Mouse (Mus musculus) thymus, adult 2 months (tissue): ENCODE results near the gene Pkn1. TPM values are rescaled to one million over a fixed set of nuclear protein-coding genes. Genes with fewer than 3 reads are reported as not detected.

Experiments used
- DNase-seq: peaks from one replicate; pipeline ENCODE4 v3.0.0; 2021
- H3K27ac ChIP-seq: fragments of 200-500 bp; 2 replicates; pipeline ENCODE4 v1.5.1; 2012; ENCODE audit warnings: low read length, control low read depth; ENCODE audit not compliant: control insufficient read depth, insufficient read depth
- H3K27me3 ChIP-seq: fragments of 200-500 bp; 2 replicates; pipeline ENCODE4 v1.6.1; 2012; ENCODE audit warnings: mild to moderate bottlenecking, low read length, moderate library complexity, mixed read lengths; ENCODE audit not compliant: control insufficient read depth, insufficient read depth
- H3K36me3 ChIP-seq: fragments of 200-500 bp; 2 replicates; pipeline ENCODE4 v1.6.1; 2012; ENCODE audit warnings: mild to moderate bottlenecking, low read length, moderate library complexity; ENCODE audit not compliant: control insufficient read depth, insufficient read depth
- H3K4me1 ChIP-seq: fragments of 200-500 bp; replicated peaks from 2 replicates; pipeline ENCODE4 v1.6.1; 2012; ENCODE audit warnings: low read length; ENCODE audit not compliant: control insufficient read depth, insufficient read depth
- H3K4me3 ChIP-seq: fragments of 200-500 bp; 2 replicates; pipeline ENCODE4 v1.5.1; 2012; ENCODE audit warnings: mild to moderate bottlenecking, low read length, control low read depth, moderate library complexity; ENCODE audit not compliant: control insufficient read depth, insufficient read depth
- CTCF ChIP-seq: fragments of 200-500 bp; IDR thresholded peaks from 2 replicates; pipeline ENCODE4 v1.5.1; 2012; ENCODE audit warnings: mild to moderate bottlenecking, control low read depth, low read length, moderate library complexity, borderline replicate concordance; ENCODE audit not compliant: control insufficient read depth, poor library complexity, insufficient read depth; ENCODE audit errors: extremely low read depth
- POLR2A ChIP-seq: fragments of 200-500 bp; IDR thresholded peaks from 2 replicates; pipeline ENCODE4 v1.6.1; 2012; ENCODE audit warnings: mild to moderate bottlenecking, low read length, control low read depth, moderate library complexity; ENCODE audit not compliant: control insufficient read depth, poor library complexity, insufficient read depth; ENCODE audit errors: extremely low read depth
- whole genome bisulfite sequencing: fragments of 180-500 bp; shearing (Covaris S2); methylation state at CpG from one replicate; pipeline ENCODE4 v1.1.7; 2018; 5-methylcytosine and 5-hydroxymethylcytosine counted together
- polyA plus RNA-seq: library from polyadenylated mRNA; depleted of rRNA; stranded (reverse); fragments of >200 nt; gene quantifications from 2 replicates; pipeline ENCODE4 v1.2.3, GENCODE M21; 2012

Pkn1 gene
- polyA plus RNA-seq, 1 experiment: 324 TPM

GRCm38 (mm10) chr8:83724697-83725482 is 25.9 kb upstream of the Pkn1 start:
- peak; percentile 85 for DNase-seq
- H3K36me3 ChIP-seq: peaks cover 90% of the 10 kb centered on the region
- WGBS: 43% methylated on average over 15 of the region's 15 CpGs

GRCm38 (mm10) chr8:83723447-83724083 is 24.6 kb upstream of the Pkn1 start:
- H3K4me1 ChIP-seq: no peaks in the 10 kb centered on the region
- no peaks in the 10 kb centered on the region for H3K27me3 ChIP-seq
- WGBS: 88% methylated on average over 11 of the region's 11 CpGs
- peaks cover 86% of the 10 kb centered on the region for H3K36me3 ChIP-seq
- H3K27ac ChIP-seq: no peak overlapping the region
- TF ChIP-seq POLR2A (no peak), CTCF (no peak)
- DNase-seq: no peak
- no peak overlapping the region for H3K4me3 ChIP-seq

More at GRCm38 (mm10) chr8:83724697-83725482, 25.9 kb upstream of the Pkn1 start:
- H3K27ac ChIP-seq: no peak overlapping the region
- H3K4me3 ChIP-seq: no peak overlapping the region
- no peaks in the 10 kb centered on the region for H3K27me3 ChIP-seq
- H3K4me1 ChIP-seq: no peaks in the 10 kb centered on the region
- peak; percentile 93 for TF ChIP-seq CTCF
- no peak for TF ChIP-seq POLR2A

- H3K36me3 ChIP-seq: peaks cover 77% of the 10 kb centered on the region
- DNase-seq: no peak
- no peak for TF ChIP-seq CTCF
- TF ChIP-seq POLR2A: no peak
- WGBS: 96% methylated on average over 12 of the region's 12 CpGs
- H3K27me3 ChIP-seq: no peaks in the 10 kb centered on the region
- H3K27ac ChIP-seq: no peak overlapping the region
- no peak overlapping the region for H3K4me3 ChIP-seq
- no peaks in the 10 kb centered on the region for H3K4me1 ChIP-seq
Measured at GRCm38 (mm10) chr8:83722631-83723030, 23.7 kb upstream of the Pkn1 start.

- TF ChIP-seq POLR2A (no peak), CTCF (no peak)
- WGBS: 93% methylated on average over 25 of the region's 25 CpGs
- Histone ChIP-seq H3K4me1 (no peaks in the 10 kb centered on the region), H3K4me3 (no peak overlapping the region), H3K36me3 (peaks cover 69% of the 10 kb centered on the region), H3K27me3 (no peaks in the 10 kb centered on the region), H3K27ac (no peak overlapping the region)
- no peak for DNase-seq
Measured at GRCm38 (mm10) chr8:83721405-83722025, 22.5 kb upstream of the Pkn1 start.

- Histone ChIP-seq H3K36me3 (peaks cover 54% of the 10 kb centered on the region), H3K4me3 (no peak overlapping the region), H3K27ac (no peak overlapping the region), H3K27me3 (no peaks in the 10 kb centered on the region), H3K4me1 (peaks cover 1% of the 10 kb centered on the region; the same call in 1 of the 2 replicates)
- TF ChIP-seq POLR2A (no peak), CTCF (no peak)
- no peak for DNase-seq
- WGBS: 93% methylated on average over 2 of the region's 2 CpGs
Measured at GRCm38 (mm10) chr8:83719693-83720092, 20.7 kb upstream of the Pkn1 start.

- DNase-seq: no peak
- peaks cover 2% of the 10 kb centered on the region; the same call in 1 of the 2 replicates for H3K4me1 ChIP-seq
- peaks cover 48% of the 10 kb centered on the region for H3K36me3 ChIP-seq
- no peak overlapping the region for H3K27ac ChIP-seq
- no peak overlapping the region for H3K4me3 ChIP-seq
- no peaks in the 10 kb centered on the region for H3K27me3 ChIP-seq
- WGBS: 95% methylated on average over 2 of the region's 2 CpGs
- TF ChIP-seq POLR2A: no peak
- TF ChIP-seq CTCF: no peak
Measured at GRCm38 (mm10) chr8:83719048-83719447, 20.1 kb upstream of the Pkn1 start.
